Mouse (Mus musculus): ENCODE data around the gene Gstz1.

DNA sequence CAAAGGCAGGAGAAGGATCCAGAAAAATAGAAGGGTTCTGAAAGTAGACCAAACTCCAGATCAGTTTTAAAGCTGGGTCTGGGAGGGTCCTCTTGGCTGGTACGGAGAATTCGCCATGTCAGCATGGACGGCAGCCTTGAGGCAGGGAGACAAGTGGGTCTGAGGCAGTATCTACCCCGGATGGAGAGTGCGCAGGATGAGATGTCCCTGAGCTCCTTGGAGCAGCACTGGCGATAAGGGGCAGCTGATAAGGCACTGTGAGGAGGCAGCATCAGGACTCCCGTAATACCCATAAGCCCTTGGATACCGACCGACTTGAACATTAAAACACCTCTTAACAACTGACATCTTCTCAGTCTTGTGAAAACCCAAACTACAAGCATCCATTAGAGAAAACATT is 14.2 kb upstream of the Gstz1 start:
- TF ChIP-seq CTCF (IDR thresholded peaks at IDR 0.05) = no peak
- TF ChIP-seq EP300 (IDR thresholded peaks at IDR 0.05) = no peak

Data from lung, postnatal 0 days (tissue).